Mouse (Mus musculus) small intestine, adult 2 months (tissue): ENCODE data around the gene Slx4ip. TPM values are rescaled to one million over a fixed set of nuclear protein-coding genes. Genes with fewer than 3 reads are reported as not detected.

ENCODE experiments used
- H3K27ac ChIP-seq: fragments of 200-500 bp; 2 replicates; pipeline ENCODE4 v1.5.1; 2012; ENCODE audit warnings: low read depth, low read length, control low read depth, inconsistent platforms; ENCODE audit not compliant: insufficient read depth
- H3K27me3 ChIP-seq: fragments of 200-500 bp; 2 replicates; pipeline ENCODE4 v1.6.1; 2012; ENCODE audit warnings: mild to moderate bottlenecking, moderate library complexity, low read length, inconsistent platforms; ENCODE audit not compliant: control insufficient read depth, insufficient read depth
- H3K36me3 ChIP-seq: fragments of 200-500 bp; 2 replicates; pipeline ENCODE4 v1.6.1; 2012; ENCODE audit warnings: mild to moderate bottlenecking, low read length, control low read depth, inconsistent platforms; ENCODE audit not compliant: control insufficient read depth, insufficient read depth
- H3K4me1 ChIP-seq: fragments of 200-500 bp; 2 replicates; pipeline ENCODE4 v1.6.1; 2012; ENCODE audit warnings: low read length, inconsistent platforms, mixed read lengths; ENCODE audit not compliant: control insufficient read depth, insufficient read depth, insufficient read length
- H3K4me3 ChIP-seq: fragments of 200-500 bp; 2 replicates; pipeline ENCODE4 v1.5.1; 2012; ENCODE audit warnings: low read depth, mild to moderate bottlenecking, control low read depth, inconsistent platforms, low read length, moderate library complexity
- CTCF ChIP-seq: fragments of 200-500 bp; IDR thresholded peaks from 2 replicates; pipeline ENCODE4 v1.5.1; 2012; ENCODE audit warnings: low read depth, mild to moderate bottlenecking, control low read depth, inconsistent platforms, low read length, moderate library complexity, mixed read lengths; ENCODE audit not compliant: insufficient replicate concordance, insufficient read length; ENCODE audit errors: extremely low read depth
- POLR2A ChIP-seq: fragments of 200-500 bp; IDR thresholded peaks from 2 replicates; pipeline ENCODE4 v1.6.1; 2012; ENCODE audit warnings: low read depth, mild to moderate bottlenecking, control low read depth, inconsistent platforms, low read length, moderate library complexity
- WGBS: fragments of 180-500 bp; shearing (Covaris S2); methylation state at CpG from one replicate; pipeline ENCODE4 v1.1.7; 2018; 5-methylcytosine and 5-hydroxymethylcytosine counted together
- polyA plus RNA-seq: library from polyadenylated mRNA; depleted of rRNA; stranded (reverse); fragments of >200 nt; gene quantifications from 2 replicates; pipeline ENCODE4 v1.2.3, GENCODE M21; 2012

Gene Slx4ip
- polyA plus RNA-seq, 1 experiment: 0.32 TPM

DNA sequence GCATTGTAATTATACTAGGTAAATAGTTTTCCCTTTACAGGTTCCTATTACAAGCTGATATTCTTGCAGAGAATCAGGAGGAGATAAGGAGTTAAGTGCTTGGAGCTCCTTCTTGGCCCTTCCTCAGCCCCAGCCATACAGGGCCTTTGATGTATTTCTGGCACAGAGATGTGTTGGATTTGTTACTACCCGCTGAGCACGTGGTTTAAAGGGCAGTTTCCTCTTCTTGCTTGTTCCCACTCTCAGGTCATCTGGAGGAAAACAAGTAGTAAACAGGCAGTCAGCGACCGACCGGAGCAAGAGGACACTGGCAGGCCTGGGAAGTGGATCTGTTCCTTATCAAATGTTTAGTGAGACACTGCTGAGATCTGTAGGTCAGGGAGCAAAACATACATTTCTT lies 56.9 kb downstream of the Slx4ip start:
- no peaks in the 10 kb centered on the region for H3K36me3 ChIP-seq
- H3K4me1 ChIP-seq: peaks cover 18% of the 10 kb centered on the region; the same call in 1 of the 2 replicates
- H3K4me3 ChIP-seq: no peak overlapping the region
- no peak for TF ChIP-seq CTCF
- no peak for TF ChIP-seq POLR2A
- H3K27me3 ChIP-seq: no peaks in the 10 kb centered on the region
- 5% methylated on average over 5 of the region's 5 CpGs for WGBS
- H3K27ac ChIP-seq: 0 out of 2 replicates have a peak overlapping the region, but pooled peaks have one; percentile 42

GRCm38 (mm10) chr2:136952238-136952637 lies 61.2 kb downstream of the Slx4ip start:
- Histone ChIP-seq H3K36me3 (no peaks in the 10 kb centered on the region), H3K4me3 (no peak overlapping the region), H3K4me1 (peaks cover 23% of the 10 kb centered on the region; the same call in 1 of the 2 replicates), H3K27ac (no peak overlapping the region), H3K27me3 (no peaks in the 10 kb centered on the region)
- 9% methylated on average over 1 of the region's 1 CpGs for WGBS
- TF ChIP-seq CTCF (no peak), POLR2A (no peak)

- no peak overlapping the region for H3K27ac ChIP-seq
- no peaks in the 10 kb centered on the region for H3K36me3 ChIP-seq
- H3K4me3 ChIP-seq: no peak overlapping the region
- H3K4me1 ChIP-seq: peaks cover 12% of the 10 kb centered on the region; the same call in 1 of the 2 replicates
- TF ChIP-seq CTCF: no peak
- TF ChIP-seq POLR2A: no peak
- no peaks in the 10 kb centered on the region for H3K27me3 ChIP-seq
- WGBS: 73% methylated on average over 9 of the region's 9 CpGs
Measured at GRCm38 (mm10) chr2:136955726-136956571, 64.9 kb downstream of the Slx4ip start.

DNA sequence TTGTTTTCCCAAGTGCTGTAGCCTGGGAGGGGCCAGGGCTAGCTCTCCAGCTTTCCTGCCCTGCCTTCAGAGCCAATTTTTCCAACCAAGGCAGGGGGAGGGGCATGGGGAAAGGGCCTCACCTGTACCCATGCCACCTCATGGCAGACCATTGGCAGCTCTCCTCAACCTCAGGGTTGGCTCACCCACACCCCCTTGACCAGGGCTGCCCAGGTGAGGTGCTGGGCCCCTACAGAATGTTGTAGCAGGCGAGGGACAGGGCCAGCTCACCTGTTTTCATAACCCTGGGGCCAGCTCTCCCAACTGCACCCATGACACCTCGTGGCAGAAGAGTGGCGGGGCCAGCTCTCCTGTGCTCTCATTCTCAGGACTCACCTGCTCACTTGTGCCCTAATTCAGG lies 67.7 kb downstream of the Slx4ip start:
- no peaks in the 10 kb centered on the region for H3K27me3 ChIP-seq
- 77% methylated on average over 3 of the region's 3 CpGs for WGBS
- no peak for TF ChIP-seq POLR2A
- no peak for TF ChIP-seq CTCF
- H3K36me3 ChIP-seq: no peaks in the 10 kb centered on the region
- H3K4me1 ChIP-seq: peaks cover 6% of the 10 kb centered on the region; the same call in 1 of the 2 replicates
- no peak overlapping the region for H3K27ac ChIP-seq
- H3K4me3 ChIP-seq: no peak overlapping the region

- 39% methylated on average over 1 of the region's 1 CpGs for WGBS
- H3K4me1 ChIP-seq: no peaks in the 10 kb centered on the region
- no peak overlapping the region for H3K4me3 ChIP-seq
- H3K36me3 ChIP-seq: no peaks in the 10 kb centered on the region
- TF ChIP-seq CTCF (no peak), POLR2A (no peak)
- H3K27me3 ChIP-seq: no peaks in the 10 kb centered on the region
- H3K27ac ChIP-seq: no peak overlapping the region
Measured at GRCm38 (mm10) chr2:136975774-136976173, 84.8 kb downstream of the Slx4ip start.

DNA sequence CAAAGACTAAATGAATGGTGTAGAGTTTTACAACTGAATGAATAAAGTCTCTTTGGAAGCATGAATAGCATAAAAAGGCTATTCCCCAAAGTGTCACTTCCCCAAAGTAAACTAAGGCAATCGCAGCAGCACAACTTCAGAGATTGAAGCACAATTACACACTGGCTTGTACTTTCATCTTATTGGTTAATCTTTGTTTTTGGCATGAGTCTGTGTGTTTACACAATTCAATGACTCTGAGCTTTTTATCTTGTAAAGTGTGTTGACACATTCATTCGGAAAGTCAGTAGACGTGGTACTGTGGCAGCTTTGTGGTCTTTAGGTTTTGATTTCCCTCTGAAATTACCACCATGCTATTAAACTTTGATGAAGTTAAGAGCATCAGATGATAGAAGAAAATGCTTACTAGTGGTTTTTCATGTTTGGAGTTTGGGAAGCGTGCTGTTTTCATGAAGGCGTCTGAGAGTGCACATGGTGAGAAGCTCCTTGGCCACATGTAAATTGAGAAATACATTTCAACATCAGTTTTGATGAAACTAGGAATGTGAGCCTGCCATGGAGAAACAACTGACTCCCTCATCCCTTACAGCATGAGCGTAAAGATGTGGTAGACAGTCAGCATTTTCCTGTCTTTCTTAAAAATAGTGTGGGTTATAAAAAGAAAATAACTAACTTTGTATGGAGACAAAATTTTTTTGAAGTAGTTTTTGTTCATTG lies 88.2 kb downstream of the Slx4ip start:
- Histone ChIP-seq H3K4me1 (no peaks in the 10 kb centered on the region), H3K4me3 (no peak overlapping the region), H3K27me3 (no peaks in the 10 kb centered on the region), H3K27ac (no peak overlapping the region), H3K36me3 (no peaks in the 10 kb centered on the region)
- no peak for TF ChIP-seq POLR2A
- no peak for TF ChIP-seq CTCF
- 62% methylated on average over 6 of the region's 6 CpGs for WGBS

- Histone ChIP-seq H3K27me3 (no peaks in the 10 kb centered on the region), H3K4me3 (no peak overlapping the region), H3K36me3 (no peaks in the 10 kb centered on the region), H3K27ac (no peak overlapping the region), H3K4me1 (no peaks in the 10 kb centered on the region)
- TF ChIP-seq POLR2A (no peak), CTCF (no peak)
- WGBS: 87% methylated on average over 10 of the region's 10 CpGs
Measured at GRCm38 (mm10) chr2:136981062-136981879, 90.3 kb downstream of the Slx4ip start.
